Mouse (Mus musculus) G1E (cell line): ENCODE data around the gene Frmd6.

ENCODE experiments used
- CTCF ChIP-seq: IDR thresholded peaks from 2 replicates; pipeline ENCODE4 v1.5.1; 2012; ENCODE audit warnings: low read depth, low read length, inconsistent platforms, mixed read lengths
- GATA1 ChIP-seq: IDR thresholded peaks from 2 replicates; pipeline ENCODE4 v1.6.1; 2012; ENCODE audit warnings: borderline replicate concordance, low read length, inconsistent platforms, mixed read lengths
- GATA2 ChIP-seq: IDR thresholded peaks from 2 replicates; pipeline ENCODE4 v1.6.1; 2012; ENCODE audit warnings: low read depth, low read length, inconsistent platforms, borderline replicate concordance
- POLR2AphosphoS5 ChIP-seq: IDR thresholded peaks from 2 replicates; pipeline ENCODE4 v1.6.1; 2012; ENCODE audit warnings: low read depth, low read length, inconsistent platforms; ENCODE audit not compliant: insufficient replicate concordance
- TAL1 ChIP-seq: conservative IDR thresholded peaks from 2 replicates; pipeline ENCODE4 v1.6.1; 2012; ENCODE audit warnings: low read depth, low read length, inconsistent platforms, mixed read lengths

DNA sequence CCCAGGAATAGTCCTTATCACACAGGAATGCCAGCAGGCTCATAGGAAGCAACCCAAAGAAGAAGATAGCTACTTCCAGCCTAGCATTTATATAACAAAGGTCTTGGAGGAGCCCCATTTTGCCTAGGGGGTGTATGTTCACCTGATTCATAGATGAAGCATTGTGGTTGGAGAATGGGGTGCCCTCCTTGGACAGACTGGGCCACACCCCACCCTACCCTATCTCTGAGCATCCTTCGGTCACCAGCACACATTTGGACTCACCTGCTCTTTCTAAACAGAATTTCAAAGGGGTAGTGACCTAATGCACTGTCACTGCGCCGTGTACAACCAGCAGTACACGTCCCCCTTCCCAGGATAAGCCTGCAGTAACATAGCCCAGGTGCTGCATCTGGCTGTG lies 31.5 kb downstream of the Frmd6 start:
- TF ChIP-seq POLR2AphosphoS5: no peak
- TF ChIP-seq TAL1: no peak
- no peak for TF ChIP-seq CTCF
- no peak for TF ChIP-seq GATA1
- no peak for TF ChIP-seq GATA2
